In the genomic region with DNA sequence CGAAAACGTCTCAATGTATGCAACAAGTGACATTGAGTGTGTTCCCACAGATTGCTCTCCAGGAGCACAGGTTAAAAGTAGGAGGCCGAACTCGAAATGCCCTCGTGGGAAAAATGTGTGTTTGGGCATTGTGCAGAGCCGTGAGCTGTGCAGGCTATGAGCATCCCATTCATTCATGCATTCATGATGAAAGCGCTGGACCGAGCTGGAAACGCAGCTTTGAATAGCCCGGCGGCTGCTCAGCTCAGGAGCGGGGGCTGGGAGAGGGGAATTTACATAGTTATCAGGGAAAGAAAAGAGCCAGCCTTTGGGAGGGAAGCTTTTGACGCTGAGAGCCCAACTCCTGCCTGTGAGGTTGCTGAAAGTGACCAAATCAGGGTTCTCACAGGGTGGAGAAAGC, we compare ENCODE assay signal across 9 mouse cellular contexts. TPM values are rescaled to one million over a fixed set of nuclear protein-coding genes. Genes with fewer than 3 reads are reported as not detected.
DNase-seq lines count a peak whose midpoint lies in the region; ATAC-seq and TF ChIP-seq lines count a peak whose summit lies in the region.
"Had no signal": no experiment of that assay in that cellular context is flagged by ENCODE, and none has a peak within 500 bp of the region (broad histone marks: within the 10 kb centered on the region; RNA-seq: fewer than 3 reads in every experiment).

No protein-coding gene starts in this region.

- peak overlapping the region; percentile 60 for H3K4me3 ChIP-seq in heart, embryonic 15.5 days
- H3K4me3 ChIP-seq in heart, adult 2 months, result no peak overlapping the region
- no peak overlapping the region for H3K4me3 ChIP-seq in liver, embryonic 15.5 days (replicated peaks)

- H3K9ac ChIP-seq in heart, embryonic 15.5 days, result no peak overlapping the region
- no peak overlapping the region for H3K9ac ChIP-seq in heart, adult 2 months (ENCODE audit: low read depth, low read length)
- no peak overlapping the region for H3K9ac ChIP-seq in liver, embryonic 15.5 days

- no peak overlapping the region for H3K27ac ChIP-seq in heart, embryonic 15.5 days
- no peak overlapping the region for H3K27ac ChIP-seq in heart, adult 2 months
- H3K27ac ChIP-seq in liver, embryonic 15.5 days (replicated peaks), result no peak overlapping the region

- TF ChIP-seq CTCF in heart, adult 2 months (IDR thresholded peaks at IDR 0.05), result no peak

- no peak for TF ChIP-seq EP300 in heart, adult 2 months (IDR thresholded peaks at IDR 0.05; ENCODE audit: insufficient read depth, low read depth, low read length)

- peaks cover 32% of the 10 kb centered on the region for H3K27me3 ChIP-seq in heart, embryonic 15.5 days
- H3K27me3 ChIP-seq in heart, adult 2 months (ENCODE audit: control insufficient read depth, insufficient read depth, low read length), result peaks cover 8% of the 10 kb centered on the region; the same call in 1 of the 2 replicates
- H3K27me3 ChIP-seq in liver, embryonic 15.5 days, result peaks cover 31% of the 10 kb centered on the region

- 3% methylated on average over 13 of the region's 13 CpGs for WGBS in heart, embryonic 15.5 days
- 6% methylated on average over 13 of the region's 13 CpGs for WGBS in heart, adult 2 months
- 7% methylated on average over 13 of the region's 13 CpGs for WGBS in liver, embryonic 15.5 days (ENCODE audit: insufficient replicate concordance)

- no peaks in the 10 kb centered on the region for H3K9me3 ChIP-seq in heart, embryonic 15.5 days (replicated peaks)
- H3K9me3 ChIP-seq in liver, embryonic 15.5 days (replicated peaks), result no peaks in the 10 kb centered on the region

- TF ChIP-seq POLR2A in heart, adult 2 months (IDR thresholded peaks at IDR 0.05; ENCODE audit: insufficient read depth, low read depth, low read length), result no peak

- no peak for DNase-seq in heart, adult 2 months
- peak; percentile 43 to 55 for DNase-seq in adrenal gland, postnatal 36 days
- DNase-seq in forelimb bud, embryonic 11.5 days (ENCODE audit: low read depth, low spot score), result peak; percentile 25
- peak; percentile 62 for DNase-seq in testis, postnatal 14 days (ENCODE audit: low spot score)
- no peak for DNase-seq in layer of hippocampus, adult 8-10 months (ENCODE audit: low spot score in 2 of 2)
- no peak for DNase-seq in thymus, postnatal 36 days

- H3K36me3 ChIP-seq in heart, embryonic 15.5 days, result no peaks in the 10 kb centered on the region
- H3K36me3 ChIP-seq in heart, adult 2 months (ENCODE audit: control insufficient read depth, insufficient read depth, low read length), result no peaks in the 10 kb centered on the region
- no peaks in the 10 kb centered on the region for H3K36me3 ChIP-seq in liver, embryonic 15.5 days (replicated peaks)

- ATAC-seq in heart, embryonic 15.5 days (replicated peaks; ENCODE audit: insufficient number of reproducible peaks, insufficient read depth, low FRiP score, low read depth), result no peak
- ATAC-seq in liver, embryonic 15.5 days (ENCODE audit: insufficient read depth), result no peak

- peaks cover 16% of the 10 kb centered on the region for H3K4me1 ChIP-seq in heart, embryonic 15.5 days (replicated peaks)
- H3K4me1 ChIP-seq in heart, adult 2 months (ENCODE audit: control insufficient read depth, insufficient read depth, low read length), result peaks cover 1% of the 10 kb centered on the region; the same call in 1 of the 2 replicates
- no peaks in the 10 kb centered on the region for H3K4me1 ChIP-seq in liver, embryonic 15.5 days (replicated peaks)

- H3K4me2 ChIP-seq in heart, embryonic 15.5 days, result peak overlapping the region; percentile 98
- peak overlapping the region; percentile 67; the same call in 1 of the 2 replicates for H3K4me2 ChIP-seq in liver, embryonic 15.5 days

- intact Hi-C loops in heart, adult 2 months (cut with DNase I), result no loop called here

- H3K79me2 ChIP-seq in heart, adult 2 months (replicated peaks; ENCODE audit: control insufficient read depth, insufficient read depth, low read length), result no peaks in the 10 kb centered on the region

RNA-seq across cellular contexts. Expression of a gene that starts 1.2 kb away (rescaled TPM):
- 0.29 and 0.75 TPM in 2 replicates for polyA plus RNA-seq in heart, embryonic 15.5 days (2015; fragmentation: Nextera tagmentation; extraction: Ambion mirVana)
- under 1 TPM; 0.64 to 0.86 TPM for total RNA-seq in heart, adult 2 months (2021)
- 0.02 and 0.26 TPM in 2 replicates for polyA plus RNA-seq in heart, adult 2 months (2012; rRNA removed)
- total RNA-seq in adrenal gland, postnatal 36 days (2021), result 10 to 100 TPM; 10.1 to 15.7 TPM
- 0.82 and 2.1 TPM in 2 replicates for polyA plus RNA-seq in liver, embryonic 15.5 days (2015; fragmentation: Nextera tagmentation; extraction: Ambion mirVana)
- 1 to 10 TPM; 3.7 to 6.6 (median 4.7) TPM for total RNA-seq in layer of hippocampus, adult 8-10 months (2022)
- total RNA-seq: hematopoietic stem cell, adult 5-6 weeks had no signal

Comparison
In these comparisons a context has a peak if more than half of its experiments do, and no peak if none do; other contexts are left out.
1. DNase-seq: peak in adrenal gland, postnatal 36 days (2 of 2), forelimb bud, embryonic 11.5 days (single experiment) and testis, postnatal 14 days (single experiment); none in heart, adult 2 months (0 of 2), layer of hippocampus, adult 8-10 months (0 of 2) and thymus, postnatal 36 days (0 of 2).